Mouse (Mus musculus) cerebral cortex, adult 2 months (tissue): ENCODE results near the gene Tmem204.

Experiments
- WGBS: fragments of 180-500 bp; shearing (Covaris S2); methylation state at CpG from one replicate; pipeline ENCODE4 v1.1.7; 2018; 5-methylcytosine and 5-hydroxymethylcytosine counted together

The Tmem204 gene

DNA sequence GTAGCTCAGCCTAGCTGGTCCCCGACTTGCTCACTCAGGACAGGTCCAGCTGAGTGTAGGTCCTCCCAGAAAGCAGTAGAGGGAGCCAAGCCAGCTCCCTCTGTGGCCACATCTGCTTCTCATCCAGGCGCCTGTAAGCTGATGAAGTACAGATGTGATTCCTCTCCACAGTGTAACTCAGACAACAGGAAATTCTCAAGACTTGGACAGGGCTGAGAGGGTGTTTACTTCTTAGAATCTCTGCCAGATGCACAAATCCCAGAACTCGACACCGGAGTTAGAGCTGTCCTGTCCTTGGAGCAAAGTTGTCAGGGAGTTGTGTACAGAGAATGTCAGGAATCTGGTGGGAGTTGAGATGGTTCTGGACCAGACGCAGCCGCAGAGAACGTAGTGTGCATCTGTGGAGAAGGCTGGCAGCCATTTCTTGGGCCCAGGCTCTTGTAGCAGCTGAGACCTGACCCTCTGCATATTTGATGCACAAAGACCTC is at the start of gene Tmem204:
TSS of gene Tmem204 (minus strand) at position 148 of the 488 bp plus-strand sequence.
- WGBS = 58% methylated on average over 7 of the region's 7 CpGs

DNA sequence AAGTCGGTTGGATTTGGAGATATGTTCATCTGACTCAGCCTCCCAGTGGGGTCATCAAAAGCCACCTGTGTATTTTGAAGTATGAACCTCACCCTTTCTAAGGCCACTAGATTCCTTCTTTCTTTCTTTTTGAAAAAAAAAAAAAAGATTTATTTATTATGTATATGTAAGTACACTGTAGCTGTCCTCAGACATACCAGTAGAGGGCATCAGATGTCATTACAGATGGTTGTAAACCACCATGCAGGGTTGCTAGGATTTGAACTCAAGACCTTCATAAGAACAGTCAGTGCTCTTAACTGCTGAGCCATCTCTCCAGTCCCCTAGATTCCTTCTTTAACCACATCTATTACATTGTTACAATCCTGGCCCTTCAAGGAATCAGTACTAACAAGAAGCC is 46.7 kb upstream of the Tmem204 start:
- WGBS = 91% methylated on average over 1 of the region's 1 CpGs

DNA sequence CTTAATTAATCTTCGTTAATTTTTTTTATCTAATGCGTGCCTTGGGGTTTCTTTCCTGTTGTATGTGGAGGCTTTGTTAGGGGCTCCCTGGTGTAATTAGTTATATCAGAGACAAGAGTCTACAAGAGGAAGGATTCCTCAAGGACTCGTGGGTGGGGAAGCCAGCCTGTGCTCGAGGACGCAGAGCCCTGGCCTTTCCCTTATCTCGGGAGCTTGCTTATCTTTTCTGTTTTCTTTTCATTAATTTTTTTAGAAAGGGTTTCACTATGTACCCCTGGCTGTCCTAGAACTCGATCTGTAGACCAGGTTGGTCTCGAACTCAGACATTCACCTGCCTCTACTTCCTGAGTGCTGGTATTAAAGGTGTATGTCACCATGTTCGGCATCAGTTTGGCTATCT is 44.3 kb upstream of the Tmem204 start:
- 75% methylated on average over 9 of the region's 9 CpGs for WGBS

DNA sequence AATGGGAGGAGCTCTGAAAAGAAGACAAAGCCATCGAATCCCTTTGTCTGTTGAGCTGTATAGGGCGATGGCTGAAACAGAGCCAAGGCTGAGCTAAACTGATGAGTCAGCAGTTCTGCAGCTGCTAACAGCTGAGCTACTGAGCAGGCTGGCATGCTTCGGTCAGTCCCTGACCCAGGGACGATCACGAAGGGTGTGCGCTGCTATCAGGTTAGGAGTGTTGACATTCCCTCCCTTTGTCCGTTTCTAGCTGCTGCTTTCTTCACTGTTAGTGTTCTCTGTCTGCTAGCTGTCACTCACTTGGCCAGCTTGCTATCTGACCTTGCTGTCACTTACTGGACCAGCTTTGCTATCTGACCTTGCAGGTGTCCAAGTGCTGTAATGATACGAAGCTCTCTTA is 43.7 kb upstream of the Tmem204 start:
- 54% methylated on average over 8 of the region's 8 CpGs for WGBS

DNA sequence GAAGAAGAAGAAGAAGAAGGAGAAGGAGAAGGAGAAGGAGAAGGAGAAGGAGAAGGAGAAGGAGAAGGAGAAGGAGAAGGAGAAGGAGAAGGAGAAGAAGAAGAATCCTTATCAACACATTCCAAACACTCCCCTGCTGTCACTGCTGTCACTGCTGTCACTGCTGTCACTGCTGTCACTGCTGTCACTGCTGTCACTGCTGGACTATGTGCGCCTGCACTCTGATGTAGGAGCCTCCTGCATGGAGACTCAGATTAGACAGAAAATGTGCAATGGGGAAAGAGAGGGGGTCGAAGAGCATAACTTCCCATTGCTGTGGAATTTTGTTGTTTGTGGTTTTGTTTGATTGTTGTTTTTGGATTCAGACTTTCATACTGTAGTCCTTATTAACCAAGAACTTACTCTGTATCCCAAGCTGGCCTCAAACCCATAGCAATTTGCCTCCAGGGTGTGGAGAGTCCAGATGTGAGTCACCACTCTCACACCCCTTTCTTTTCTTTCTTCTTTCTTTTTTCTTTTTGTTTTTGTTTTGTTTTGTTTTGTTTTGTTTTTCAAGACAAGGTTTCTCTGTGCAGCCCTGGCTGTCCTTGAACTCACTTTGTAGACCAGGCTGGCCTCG is 42.2 kb upstream of the Tmem204 start:
- 74% methylated on average over 3 of the region's 3 CpGs for WGBS

DNA sequence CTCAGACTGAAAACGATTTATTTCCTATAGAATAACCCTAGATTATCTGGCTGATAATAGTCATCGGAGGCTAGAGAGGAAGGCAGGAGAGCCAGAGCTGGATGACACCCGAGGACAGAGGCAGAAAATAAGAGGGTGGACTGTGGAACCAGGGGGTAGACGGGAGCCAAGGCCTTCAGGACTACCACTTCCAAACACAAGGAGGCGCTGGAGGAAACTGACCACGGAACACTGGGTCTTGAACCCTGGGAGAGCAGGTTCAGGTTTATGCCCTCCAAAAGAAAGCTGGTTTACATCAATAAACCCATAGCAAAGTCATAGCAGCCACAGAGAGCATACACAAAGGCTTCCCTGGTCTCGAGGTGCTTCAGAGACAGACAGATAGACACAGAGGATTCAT is 40.6 kb upstream of the Tmem204 start:
- WGBS = 45% methylated on average over 7 of the region's 7 CpGs

DNA sequence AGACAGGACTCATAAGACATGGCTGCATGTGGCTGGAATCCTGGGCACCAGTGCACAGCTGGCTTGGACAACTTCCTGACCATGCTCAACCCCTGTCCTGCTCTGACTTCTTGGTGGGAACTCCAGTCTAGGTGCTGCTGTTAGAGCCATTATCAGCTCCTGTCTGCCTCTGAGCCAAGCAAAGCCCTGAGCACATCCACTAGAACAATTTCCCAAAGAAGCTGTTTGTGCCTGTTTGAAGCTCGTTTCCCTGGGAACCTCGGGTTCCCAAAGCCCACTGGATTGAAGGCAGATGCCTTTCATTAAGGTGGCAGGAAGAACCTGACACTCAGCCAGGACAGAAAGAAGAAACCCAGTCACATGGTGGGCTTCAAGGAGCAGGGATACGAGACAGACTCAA is 37.0 kb upstream of the Tmem204 start, which contains the start of gene Ptx4:
TSS of gene Ptx4 (plus strand) at position 355 of the 400 bp plus-strand sequence.
- 41% methylated on average over 3 of the region's 3 CpGs for WGBS

DNA sequence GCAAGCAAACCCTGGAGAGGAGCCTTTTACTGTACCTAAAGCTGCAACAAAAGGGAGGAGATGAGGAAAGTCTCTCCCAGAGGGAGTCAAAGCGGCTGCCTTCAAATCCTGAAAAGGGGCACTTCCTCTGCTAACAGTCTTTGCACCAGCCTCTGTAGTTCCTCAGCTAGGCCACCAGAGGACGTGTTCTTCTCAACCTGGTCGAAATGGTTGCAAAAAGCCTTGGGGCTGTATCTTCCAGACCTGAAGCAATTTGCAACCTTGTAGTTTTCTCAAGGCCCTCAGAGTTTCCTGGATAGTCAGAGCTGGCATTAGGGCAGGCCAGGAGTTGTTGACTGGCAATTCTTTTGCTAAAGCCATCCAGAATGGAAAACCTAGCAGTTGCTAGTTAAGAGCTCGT is 33.9 kb upstream of the Tmem204 start:
- WGBS = 30% methylated on average over 4 of the region's 4 CpGs

DNA sequence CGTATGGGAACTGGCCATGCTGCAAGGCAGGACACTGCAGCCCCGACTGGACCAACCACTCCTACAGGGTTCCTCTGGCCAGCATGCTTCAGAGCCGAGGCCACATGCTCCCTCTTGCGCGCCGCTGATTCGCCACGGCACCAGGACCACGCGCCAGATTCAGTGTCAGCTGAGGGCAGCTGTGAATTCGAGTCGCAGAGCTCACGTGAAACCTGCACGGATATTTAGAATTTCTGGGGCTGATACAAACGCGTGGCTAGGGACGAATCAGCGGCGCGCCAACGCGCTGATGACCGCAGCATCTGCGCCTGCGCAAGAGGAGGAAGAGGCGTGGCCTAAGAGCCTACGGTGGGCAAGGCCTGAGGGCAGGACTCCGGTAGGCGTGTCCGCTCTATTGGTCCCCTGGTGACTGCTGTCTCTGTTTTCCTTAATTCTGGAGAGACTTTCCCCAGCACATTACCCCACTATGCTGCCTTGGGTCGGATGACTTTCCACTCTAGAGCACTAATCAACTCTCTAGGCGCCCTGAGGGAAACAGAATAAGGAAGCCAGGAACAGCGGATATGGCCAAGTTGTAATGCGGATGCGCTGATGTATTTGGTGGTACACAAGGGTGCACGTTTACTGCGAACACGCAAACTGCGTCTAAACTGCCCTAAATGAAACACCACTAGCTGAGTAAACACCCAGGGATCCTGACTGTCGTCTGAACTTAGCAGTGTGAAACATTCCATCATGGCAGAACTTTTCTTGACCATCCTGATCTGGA is 32.5 kb upstream of the Tmem204 start, which contains the start of gene Telo2:
TSS of gene Telo2 (minus strand) at position 304 of the 769 bp plus-strand sequence.
- WGBS = 3% methylated on average over 40 of the region's 40 CpGs

DNA sequence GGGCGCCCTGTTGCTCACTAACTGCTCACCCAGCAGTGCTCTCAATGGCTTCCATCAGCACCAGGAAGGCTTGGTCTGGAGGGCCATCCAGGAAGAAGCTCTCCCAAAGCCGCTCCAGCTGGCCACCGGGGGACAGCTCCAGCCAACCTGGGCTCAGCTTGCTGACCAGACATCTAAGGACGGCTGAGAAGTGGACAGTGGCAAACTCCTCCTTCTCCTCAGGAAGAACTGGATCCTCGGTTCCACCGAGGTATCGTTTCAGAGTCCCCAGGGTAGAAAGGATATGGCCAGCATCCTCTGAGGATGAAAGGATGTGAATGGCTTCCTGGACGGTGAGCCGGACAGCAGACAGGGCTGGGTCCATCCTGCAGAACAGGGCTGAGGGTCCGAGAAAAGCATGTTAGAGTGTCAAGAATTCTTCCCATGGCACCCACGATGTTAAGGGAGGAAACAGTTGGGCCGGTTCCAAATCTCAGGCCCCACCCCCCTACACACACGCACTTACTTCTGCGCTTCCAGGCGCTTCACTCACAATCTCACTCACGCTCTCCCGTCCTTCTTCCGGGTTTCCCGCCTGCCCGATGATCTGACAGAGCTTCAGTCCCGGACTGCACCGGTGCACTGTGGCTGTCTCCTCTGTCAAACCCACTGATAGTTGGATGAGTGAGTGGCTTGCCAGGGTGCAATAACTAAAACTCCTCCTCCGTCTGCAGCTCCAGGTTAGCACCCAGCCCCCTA is 31.7 kb upstream of the Tmem204 start:
- WGBS = 9% methylated on average over 23 of the region's 23 CpGs

DNA sequence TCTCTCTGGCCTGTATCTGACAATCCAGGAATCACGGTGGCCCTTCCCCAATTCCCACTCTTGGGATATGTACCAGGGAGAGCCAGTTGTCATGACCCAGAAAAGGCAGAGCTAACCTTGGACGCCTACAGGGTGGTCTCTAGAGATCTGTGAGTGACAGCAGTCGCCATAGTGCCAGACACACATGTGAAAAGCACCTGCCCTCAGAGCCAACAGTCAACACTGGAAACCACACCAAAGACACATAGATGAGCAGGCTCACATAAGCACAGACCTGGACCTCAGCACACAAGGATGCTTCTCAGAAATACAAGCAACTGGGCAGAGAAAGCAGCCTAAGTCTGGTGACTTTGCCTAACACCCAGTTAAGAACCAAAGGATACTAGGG is 29.0 kb upstream of the Tmem204 start:
- 56% methylated on average over 3 of the region's 3 CpGs for WGBS

DNA sequence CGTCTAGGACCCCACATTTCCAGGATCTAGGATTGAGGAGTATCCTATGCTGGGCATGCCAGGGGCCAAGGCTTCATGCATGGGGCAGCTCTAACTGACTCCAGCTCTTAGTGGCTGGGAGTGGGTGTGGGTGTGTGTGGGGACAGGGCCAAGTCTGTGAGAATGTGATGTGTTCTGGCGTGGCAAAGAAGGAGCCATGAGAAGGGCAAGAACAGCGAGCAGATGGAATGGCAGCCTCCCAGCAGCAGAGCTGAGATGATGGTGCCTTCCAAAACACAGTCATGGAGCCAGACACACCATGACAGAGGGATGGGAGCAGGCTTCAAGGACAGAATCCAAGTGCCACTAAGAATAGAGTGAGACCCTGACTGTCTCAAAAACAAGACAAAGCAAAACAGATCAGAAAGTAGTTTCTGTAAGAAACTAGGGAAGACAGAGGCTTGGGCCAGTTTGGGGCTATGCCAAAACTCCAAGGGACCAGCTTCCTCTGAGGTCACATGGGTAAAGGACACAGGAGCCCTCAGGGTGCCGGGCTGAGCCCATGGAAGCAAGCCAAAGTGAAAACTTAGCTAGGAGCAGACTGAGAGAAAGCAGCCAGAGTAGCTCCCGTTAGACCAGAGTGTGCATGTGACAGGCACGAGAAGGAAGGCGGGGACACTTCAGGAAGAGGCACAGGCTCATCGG is 28.5 kb upstream of the Tmem204 start:
- WGBS = 30% methylated on average over 8 of the region's 8 CpGs

DNA sequence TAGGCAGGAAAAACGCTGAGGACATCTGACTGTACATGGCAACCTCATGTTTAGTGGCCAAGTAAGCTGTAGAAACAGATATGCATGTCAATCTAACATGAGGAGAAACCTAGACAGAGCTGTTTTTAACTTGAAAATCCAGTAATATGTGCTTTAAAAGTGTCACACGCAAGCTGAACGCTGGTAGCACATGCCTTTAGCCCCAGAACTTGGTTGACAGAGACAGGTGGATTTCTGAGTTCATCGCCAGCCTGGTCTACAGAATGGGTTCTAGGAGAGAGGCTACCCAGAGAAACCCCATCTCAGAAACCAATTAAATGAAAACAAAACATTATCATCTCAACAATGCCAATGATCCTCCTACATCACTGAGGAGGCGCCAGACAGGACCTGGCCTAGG is 27.8 kb upstream of the Tmem204 start:
- 89% methylated on average over 5 of the region's 5 CpGs for WGBS

DNA sequence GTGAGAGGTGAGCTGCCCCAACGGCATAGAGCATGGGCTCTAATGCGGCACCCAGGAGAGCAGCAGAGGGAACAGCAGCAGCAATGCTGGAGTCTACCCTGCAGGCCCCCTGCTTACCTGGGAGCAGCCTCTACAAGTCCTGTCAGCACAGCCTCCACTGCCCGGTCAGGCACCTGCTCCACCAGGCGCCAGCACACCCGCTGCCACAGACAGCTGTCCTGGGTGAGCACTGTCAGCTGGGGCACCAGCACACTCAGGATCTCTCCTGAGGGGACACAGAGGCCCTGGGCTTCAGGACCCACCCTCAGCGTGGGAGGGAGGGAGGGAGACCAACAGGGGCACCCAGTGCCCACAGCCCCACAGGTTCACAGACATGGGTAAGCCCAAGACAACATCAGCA is 27.2 kb upstream of the Tmem204 start:
- WGBS = 98% methylated on average over 6 of the region's 6 CpGs

DNA sequence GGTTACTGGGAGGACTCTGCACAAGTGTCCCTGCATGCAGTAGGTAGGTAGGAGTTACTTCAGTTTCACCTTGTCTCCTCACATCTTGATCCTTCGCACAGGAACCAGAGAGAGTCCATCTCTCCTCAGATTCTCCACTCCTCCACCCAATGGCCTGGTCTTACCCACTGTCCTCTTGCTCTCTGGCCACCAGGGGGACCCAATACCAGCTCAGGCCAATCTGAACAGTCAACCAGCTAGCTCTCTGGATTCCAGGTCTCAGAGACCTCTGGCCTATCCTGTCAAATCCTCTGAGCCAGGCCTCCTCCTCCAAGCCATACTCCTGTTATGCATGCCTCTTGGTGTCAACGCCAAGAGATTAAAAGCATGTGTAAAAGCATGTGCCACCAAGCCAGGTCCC is 26.2 kb upstream of the Tmem204 start:
- 91% methylated on average over 2 of the region's 2 CpGs for WGBS

DNA sequence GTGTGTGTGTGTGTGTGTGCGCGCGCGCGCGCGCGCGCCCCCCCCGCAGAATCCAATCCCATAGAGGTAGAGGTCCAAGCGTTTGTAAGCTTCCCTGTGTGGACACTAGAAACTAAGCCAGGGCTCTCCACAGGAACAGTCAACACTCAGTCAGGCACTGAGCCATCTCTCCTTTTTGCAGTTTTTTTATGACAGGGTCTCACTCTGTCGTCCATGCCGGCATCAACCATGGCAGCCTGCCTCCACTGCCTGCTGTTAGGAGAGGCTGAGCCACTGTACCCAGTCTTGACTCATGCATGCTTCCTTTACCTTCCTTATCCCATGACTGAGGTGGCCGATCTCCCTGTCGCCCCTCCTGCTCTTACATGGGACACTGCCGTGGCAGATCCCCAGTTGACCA is 24.4 kb upstream of the Tmem204 start:
- WGBS = 88% methylated on average over 11 of the region's 16 CpGs

DNA sequence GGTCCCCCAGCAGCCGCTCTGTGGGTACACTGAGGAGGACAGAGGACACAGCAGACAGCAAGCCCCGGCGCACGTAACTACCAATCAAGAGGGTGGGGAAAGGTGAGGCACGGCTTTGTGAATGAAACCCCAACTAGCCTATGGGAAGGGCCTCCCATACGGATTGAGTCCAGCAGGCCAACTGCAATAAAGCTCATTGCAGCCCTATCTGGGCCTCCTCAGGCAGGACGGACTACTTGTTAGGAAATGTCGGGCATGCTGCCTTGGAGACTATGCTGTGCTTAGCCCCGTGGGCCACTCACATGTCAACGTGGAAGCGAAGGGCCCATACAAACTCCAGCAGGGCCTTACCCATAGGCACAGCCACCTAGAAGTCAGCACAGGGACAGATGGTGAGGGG is 17.9 kb upstream of the Tmem204 start:
- 81% methylated on average over 11 of the region's 11 CpGs for WGBS

DNA sequence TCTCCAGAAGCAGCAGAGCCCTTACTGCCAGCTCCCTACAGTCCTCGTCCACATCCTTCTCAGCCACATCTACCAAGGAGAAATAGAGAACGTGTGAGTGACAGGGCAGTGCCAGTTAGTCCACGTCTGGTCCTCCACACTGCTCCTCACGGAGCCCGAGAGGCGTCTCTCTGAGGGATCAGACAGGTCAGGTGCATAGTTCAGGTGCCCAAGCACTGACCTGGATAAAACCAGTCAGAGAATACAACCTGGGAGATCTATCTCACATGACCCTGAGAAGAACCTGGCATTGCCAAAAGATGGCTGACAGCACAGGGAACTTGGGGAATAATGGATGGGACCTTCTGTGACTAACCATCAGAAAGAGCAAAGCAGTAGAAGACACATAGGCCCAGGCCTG is 16.7 kb upstream of the Tmem204 start:
- 96% methylated on average over 6 of the region's 6 CpGs for WGBS

DNA sequence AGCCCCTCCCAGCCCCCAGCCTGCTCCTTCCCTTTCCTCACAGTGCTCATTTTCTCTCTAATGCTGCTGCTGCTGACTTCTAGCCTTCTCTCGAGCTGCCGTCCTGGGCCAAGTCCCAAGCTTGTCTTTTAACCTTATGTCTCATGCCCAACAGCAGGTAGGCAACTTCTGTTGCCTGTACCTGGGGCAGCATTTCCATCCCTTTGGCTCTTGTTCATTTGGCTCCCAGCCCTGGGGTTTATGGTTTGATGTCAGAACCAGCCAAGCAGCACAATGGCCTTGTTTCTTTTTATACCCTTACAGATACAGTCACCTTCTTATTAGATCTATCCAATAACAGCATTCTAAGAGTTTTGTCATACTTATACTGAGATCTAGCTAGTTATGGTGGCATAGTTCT is 12.8 kb upstream of the Tmem204 start:
- WGBS = 90% methylated on average over 2 of the region's 2 CpGs

DNA sequence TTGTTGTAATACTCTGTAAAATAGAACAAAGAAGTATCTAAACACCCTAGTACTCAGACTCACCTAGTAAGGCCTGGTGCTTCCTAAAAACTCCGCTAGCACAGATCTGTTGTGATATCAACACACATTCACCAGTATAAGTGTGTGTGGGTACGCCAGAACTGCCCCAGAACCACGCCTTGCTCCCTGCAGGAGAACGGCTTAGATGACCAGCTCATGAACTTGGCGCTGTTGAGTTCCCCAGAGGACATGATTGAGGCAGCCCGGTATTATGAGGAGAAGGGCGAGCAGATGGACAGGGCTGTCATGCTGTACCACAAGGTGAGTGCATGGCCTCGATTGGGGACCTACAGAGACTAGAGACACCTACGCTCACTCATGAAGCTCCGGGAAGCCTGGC is 7.1 kb upstream of the Tmem204 start:
- 96% methylated on average over 10 of the region's 10 CpGs for WGBS

DNA sequence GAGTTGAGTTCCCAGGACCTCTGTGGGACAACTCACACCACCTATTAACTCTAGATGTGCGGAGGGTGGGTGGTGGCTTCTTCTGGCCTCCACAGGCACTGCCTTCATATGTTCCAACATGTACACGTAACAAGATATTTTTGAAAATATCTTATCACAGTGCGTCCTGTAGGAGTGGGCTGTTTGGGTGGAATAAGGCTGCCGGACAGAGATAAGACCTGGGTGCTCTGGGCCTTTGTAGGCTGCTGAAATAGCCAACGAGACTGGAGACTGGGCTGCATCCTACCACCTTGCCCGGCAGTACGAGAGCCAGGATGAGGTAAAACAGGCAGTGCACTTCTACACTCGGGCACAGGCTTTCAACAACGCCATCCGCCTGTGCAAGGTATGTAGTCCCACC is 5.8 kb upstream of the Tmem204 start:
- WGBS = 93% methylated on average over 10 of the region's 10 CpGs

DNA sequence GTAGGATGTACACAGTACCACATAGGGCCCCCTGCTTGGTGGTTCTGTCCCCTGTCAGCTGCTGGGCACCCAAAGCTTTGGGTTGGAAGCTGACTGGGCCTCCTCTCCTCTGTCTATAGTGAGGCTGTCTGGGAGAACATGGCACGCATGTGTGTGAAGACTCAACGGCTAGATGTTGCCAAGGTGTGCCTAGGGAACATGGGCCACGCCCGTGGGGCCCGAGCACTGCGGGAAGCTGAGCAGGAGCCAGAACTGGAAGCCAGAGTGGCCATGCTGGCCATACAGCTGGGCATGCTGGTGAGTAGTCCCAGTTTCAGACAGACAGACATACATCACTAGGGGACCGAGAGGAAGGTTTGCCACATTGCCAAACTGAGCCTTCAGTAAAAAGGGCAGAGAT is 3.3 kb upstream of the Tmem204 start:
- 92% methylated on average over 7 of the region's 7 CpGs for WGBS
